Mouse (Mus musculus) CH12.LX (cell line): Measurements from ENCODE around the gene Tmem170b. TPM values are rescaled to one million over a fixed set of nuclear protein-coding genes. Genes with fewer than 3 reads are reported as not detected.

Experiments used
- DNase-seq: peaks from one replicate; pipeline ENCODE4 v3.0.0-alpha.2; 2013; ENCODE audit errors: extremely low read depth
- H3K27ac ChIP-seq: 2 replicates; pipeline ENCODE4 v1.5.1; 2012; ENCODE audit warnings: low read depth, mild to moderate bottlenecking, control low read depth, moderate library complexity; ENCODE audit not compliant: insufficient read depth
- H3K27me3 ChIP-seq: replicated peaks from 2 replicates; pipeline ENCODE3; 2012; ENCODE audit warnings: inconsistent platforms
- H3K36me3 ChIP-seq, 2 experiments: replicated peaks in 1 of 2; 2 replicates each; pipeline versions ENCODE3 to v1.6.1; 2012; ENCODE audit warnings: inconsistent platforms in 1 of 2, low read length in 1 of 2, mild to moderate bottlenecking in 1 of 2, mixed read lengths in 1 of 2, moderate library complexity in 1 of 2; ENCODE audit not compliant: control insufficient read depth in 1 of 2, insufficient read depth in 1 of 2
- H3K4me1 ChIP-seq, 2 experiments: 2 replicates each; pipeline ENCODE4 v1.6.1; 2012; ENCODE audit warnings: inconsistent platforms in 1 of 2, moderate library complexity in 1 of 2; ENCODE audit not compliant: insufficient read depth in 2 of 2, control insufficient read depth in 1 of 2
- H3K4me2 ChIP-seq: 2 replicates; pipeline ENCODE4 v1.6.1; 2012; ENCODE audit warnings: low read depth, mild to moderate bottlenecking, control low read depth; ENCODE audit not compliant: poor library complexity, insufficient read depth, severe bottlenecking
- H3K4me3 ChIP-seq, 3 experiments: fragments of 150-350 bp in 1 of 3; sonication (generic) in 1 of 3; replicated peaks in 1 of 3; 2 replicates each; pipeline versions ENCODE3 to v1.5.1; 2011 to 2012; ENCODE audit warnings: low read depth in 2 of 3, low read length in 2 of 3, mild to moderate bottlenecking in 2 of 3, moderate library complexity in 2 of 3, control low read depth in 1 of 3, improper control_type of control experiment in 1 of 3, inconsistent platforms in 1 of 3, mixed read lengths in 1 of 3; ENCODE audit not compliant: poor library complexity in 1 of 3
- H3K79me2 ChIP-seq: replicated peaks from 2 replicates; pipeline ENCODE4 v1.6.1; 2012; ENCODE audit warnings: mild to moderate bottlenecking, moderate library complexity; ENCODE audit not compliant: control insufficient read depth, poor library complexity, insufficient read depth, severe bottlenecking; ENCODE audit errors: extremely low read depth
- H3K9ac ChIP-seq: 2 replicates; pipeline ENCODE4 v1.6.1; 2012; ENCODE audit warnings: low read depth, mild to moderate bottlenecking, control low read depth, moderate library complexity; ENCODE audit not compliant: insufficient read depth
- H3K9me3 ChIP-seq: replicated peaks from 2 replicates; pipeline ENCODE3; 2012; ENCODE audit warnings: low read length, inconsistent platforms, mixed read lengths
- CHD1 ChIP-seq: IDR thresholded peaks from 2 replicates; pipeline ENCODE4 v1.6.1; 2012; ENCODE audit warnings: low read depth, low read length, improper control_type of control experiment, inconsistent platforms
- CHD2 ChIP-seq: IDR thresholded peaks from 2 replicates; pipeline ENCODE4 v1.6.1; 2011; ENCODE audit warnings: low read length, improper control_type of control experiment
- CTCF ChIP-seq, 2 experiments: IDR thresholded peaks in 1 of 2; conservative IDR thresholded peaks in 1 of 2; 2 replicates each; pipeline ENCODE4 v1.5.1; 2011 to 2012; ENCODE audit warnings: low read depth in 2 of 2, low read length in 2 of 2, improper control_type of control experiment in 1 of 2, inconsistent platforms in 1 of 2, mild to moderate bottlenecking in 1 of 2, moderate library complexity in 1 of 2
- E2F4 ChIP-seq: IDR thresholded peaks from 2 replicates; pipeline ENCODE4 v1.6.1; 2011; ENCODE audit warnings: low read depth, low read length, improper control_type of control experiment; ENCODE audit not compliant: insufficient replicate concordance
- ELF1 ChIP-seq: IDR thresholded peaks from 2 replicates; pipeline ENCODE4 v1.6.1; 2014; ENCODE audit warnings: low read depth, mild to moderate bottlenecking, inconsistent platforms, low read length, improper control_type of control experiment
- EP300 ChIP-seq: IDR thresholded peaks from 2 replicates; pipeline ENCODE4 v1.6.1; 2011; ENCODE audit warnings: low read length, improper control_type of control experiment
- GABPA ChIP-seq: IDR thresholded peaks from 2 replicates; pipeline ENCODE4 v1.6.1; 2012; ENCODE audit warnings: low read depth, low read length, improper control_type of control experiment, inconsistent platforms; ENCODE audit not compliant: insufficient replicate concordance
- IRF4 ChIP-seq: IDR thresholded peaks from 2 replicates; pipeline ENCODE4 v1.6.1; 2014; ENCODE audit warnings: low read depth, mild to moderate bottlenecking, inconsistent platforms, low read length, improper control_type of control experiment
- JUN ChIP-seq: IDR thresholded peaks from 2 replicates; pipeline ENCODE4 v1.6.1; 2011; ENCODE audit warnings: low read depth, mild to moderate bottlenecking, low read length, improper control_type of control experiment, moderate library complexity; ENCODE audit not compliant: insufficient read depth
- JUND ChIP-seq: conservative IDR thresholded peaks from 2 replicates; pipeline ENCODE4 v1.6.1; 2011; ENCODE audit warnings: low read depth, low read length, improper control_type of control experiment
- KAT2A ChIP-seq: IDR thresholded peaks from 2 replicates; pipeline ENCODE4 v1.6.1; 2012; ENCODE audit warnings: low read length, improper control_type of control experiment, inconsistent platforms; ENCODE audit not compliant: insufficient replicate concordance
- MAX ChIP-seq: IDR thresholded peaks from 2 replicates; pipeline ENCODE4 v1.6.1; 2011; ENCODE audit warnings: low read length, improper control_type of control experiment
- MAZ ChIP-seq: IDR thresholded peaks from 2 replicates; pipeline ENCODE4 v1.6.1; 2012; ENCODE audit warnings: low read depth, mild to moderate bottlenecking, inconsistent platforms, low read length, improper control_type of control experiment, moderate library complexity
- MEF2A ChIP-seq: IDR thresholded peaks from 2 replicates; pipeline ENCODE4 v1.6.1; 2014; ENCODE audit warnings: low read depth, mild to moderate bottlenecking, inconsistent platforms, low read length, improper control_type of control experiment, borderline replicate concordance
- MXI1 ChIP-seq: IDR thresholded peaks from 2 replicates; pipeline ENCODE4 v1.6.1; 2011; ENCODE audit warnings: mild to moderate bottlenecking, low read depth, low read length, improper control_type of control experiment
- MYC ChIP-seq: IDR thresholded peaks from 2 replicates; pipeline ENCODE4 v1.6.1; 2011; ENCODE audit warnings: low read depth, mild to moderate bottlenecking, improper control_type of control experiment, low read length
- NELFE ChIP-seq: IDR thresholded peaks from 2 replicates; pipeline ENCODE4 v1.6.1; 2011; ENCODE audit warnings: low read depth, low read length, improper control_type of control experiment
- NRF1 ChIP-seq: IDR thresholded peaks from 2 replicates; pipeline ENCODE4 v1.6.1; 2014; ENCODE audit warnings: low read depth, mild to moderate bottlenecking, inconsistent platforms, low read length, improper control_type of control experiment, moderate library complexity
- RCOR1 ChIP-seq: conservative IDR thresholded peaks from 2 replicates; pipeline ENCODE4 v1.6.1; 2012; ENCODE audit warnings: low read depth, mild to moderate bottlenecking, inconsistent platforms, low read length, improper control_type of control experiment
- SIN3A ChIP-seq: IDR thresholded peaks from 2 replicates; pipeline ENCODE4 v1.6.1; 2012; ENCODE audit warnings: low read length, improper control_type of control experiment, inconsistent platforms
- SMC3 ChIP-seq: IDR thresholded peaks from 2 replicates; pipeline ENCODE4 v1.6.1; 2011; ENCODE audit warnings: low read depth, low read length, improper control_type of control experiment
- TCF12 ChIP-seq: IDR thresholded peaks from 2 replicates; pipeline ENCODE4 v1.6.1; 2014; ENCODE audit warnings: low read depth, mild to moderate bottlenecking, inconsistent platforms, low read length, improper control_type of control experiment
- UBTF ChIP-seq: IDR thresholded peaks from 2 replicates; pipeline ENCODE4 v1.6.1; 2012; ENCODE audit warnings: low read depth, mild to moderate bottlenecking, inconsistent platforms, low read length, improper control_type of control experiment, moderate library complexity
- USF1 ChIP-seq: IDR thresholded peaks from 2 replicates; pipeline ENCODE4 v1.6.1; 2014; ENCODE audit warnings: low read depth, mild to moderate bottlenecking, inconsistent platforms, low read length, improper control_type of control experiment
- USF2 ChIP-seq: conservative IDR thresholded peaks from 2 replicates; pipeline ENCODE4 v1.6.1; 2011; ENCODE audit warnings: low read depth, low read length, improper control_type of control experiment
- ZMIZ1 ChIP-seq: IDR thresholded peaks from 2 replicates; pipeline ENCODE4 v1.6.1; 2012; ENCODE audit warnings: low read depth, mild to moderate bottlenecking, inconsistent platforms, low read length, improper control_type of control experiment
- dilution Hi-C: fragments of 300-500 bp; cut with MboI; formaldehyde crosslinking; loops from 2 replicates; pipeline ENCODE4 v1.14.3; 2020; ENCODE audit warnings: low sequenced_read_pairs; ENCODE audit not compliant: extremely low pct_unique_long_range_greater_than_20kb, extremely low pct_ligation_motif_present
- in situ Hi-C: fragments of 300-500 bp; cut with MboI; formaldehyde crosslinking; loops from 3 replicates; pipeline ENCODE4 v1.14.3; 2019; ENCODE audit warnings: low sequenced_read_pairs, low pct_ligation_motif_present, low pct_unique_long_range_greater_than_20kb, mixed read lengths
- polyA plus RNA-seq: library from polyadenylated mRNA; unstranded; fragments of >175 nt; gene quantifications from 2 replicates; pipeline ENCODE4 v1.2.1, GENCODE M21; 2012; ENCODE audit warnings: low read depth; ENCODE audit not compliant: insufficient read length
- total RNA-seq, 2 experiments: library from RNA; depleted of rRNA; stranded (reverse); fragments of 300-350 nt in 1 of 2; fragments of >200 nt in 1 of 2; gene quantifications; 2 replicates each; pipeline ENCODE4 v1.2.3; 2012 to 2014

The Tmem170b gene
- total and polyA plus RNA-seq, 3 experiments = 5.0 to 5.9 (median 5.5) TPM

- Histone ChIP-seq H3K27me3 (no peaks in the 10 kb centered on the region), H3K4me1 (peaks cover 4 to 70% of the 10 kb centered on the region in 2 experiments)
- TF ChIP-seq GABPA = no peak
- TF ChIP-seq NELFE = no peak
- TF ChIP-seq USF1 = no peak
- no peak for TF ChIP-seq NRF1
- TF ChIP-seq SIN3A = no peak
- TF ChIP-seq E2F4 = no peak
- no peak for TF ChIP-seq JUN
- no peak for TF ChIP-seq EP300
- TF ChIP-seq MAZ = no peak
- TF ChIP-seq CTCF (conservative IDR thresholded peaks at IDR 0.05 in 1 of 2, IDR thresholded peaks at IDR 0.05 in 1 of 2; ENCODE audit: low read depth in 2 of 2, low read length in 2 of 2) = no peak
- TF ChIP-seq UBTF = no peak
- TF ChIP-seq SMC3 = no peak
- no peak for TF ChIP-seq ELF1
- no peak for TF ChIP-seq MEF2A
- no peak for TF ChIP-seq USF2
- TF ChIP-seq IRF4 = no peak
- no peak for TF ChIP-seq MAX
- TF ChIP-seq, all 38 proteins: peak for 0
- dilution Hi-C loops (no loop called here), in situ Hi-C loops (no loop called here)
- H3K4me2 ChIP-seq = no peak overlapping the region
- no peak overlapping the region for H3K9ac ChIP-seq
- H3K27ac ChIP-seq = no peak overlapping the region
- no peak for DNase-seq
- peaks cover 0 to 37% of the 10 kb centered on the region in 2 experiments for H3K36me3 ChIP-seq
- no peaks in the 10 kb centered on the region for H3K9me3 ChIP-seq
- no peak overlapping the region for H3K4me3 ChIP-seq
- peaks cover 3% of the 10 kb centered on the region; the same call in 1 of the 2 replicates for H3K79me2 ChIP-seq
These were observed 19.5 kb downstream of the Tmem170b start for GRCm38 (mm10) chr13:41625248-41625647.

- Histone ChIP-seq H3K4me1 (peaks cover 4 to 73% of the 10 kb centered on the region in 2 experiments), H3K4me2 (no peak overlapping the region), H3K4me3 (no peak overlapping the region), H3K9ac (no peak overlapping the region), H3K79me2 (peaks cover 3% of the 10 kb centered on the region; the same call in 1 of the 2 replicates), H3K27me3 (no peaks in the 10 kb centered on the region), H3K36me3 (peaks cover 0 to 45% of the 10 kb centered on the region in 2 experiments), H3K27ac (no peak overlapping the region), H3K9me3 (no peaks in the 10 kb centered on the region)
- in situ Hi-C loops (no loop called here), dilution Hi-C loops (no loop called here)
- TF ChIP-seq SMC3 (no peak), JUN (no peak), IRF4 (no peak), ZMIZ1 (no peak), RCOR1 (no peak), KAT2A (no peak), TCF12 (no peak), MXI1 (no peak), CHD2 (no peak), CHD1 (no peak), SIN3A (no peak), EP300 (no peak), JUND (no peak), ELF1 (no peak), MEF2A (no peak), MYC (no peak), USF1 (no peak), CTCF (conservative IDR thresholded peaks at IDR 0.05 in 1 of 2, IDR thresholded peaks at IDR 0.05 in 1 of 2; ENCODE audit: low read depth in 2 of 2, low read length in 2 of 2) (no peak), NRF1 (no peak)
- no peak for DNase-seq
These were observed 21.7 kb downstream of the Tmem170b start for GRCm38 (mm10) chr13:41627277-41627916.
